Mouse (Mus musculus) liver, embryonic 16.5 days (tissue): ENCODE data around the gene Ccdc149. TPM values are rescaled to one million over a fixed set of nuclear protein-coding genes. Genes with fewer than 3 reads are reported as not detected.

Source experiments
- ATAC-seq: fragments of 200-750 bp; cut with Nextera tagmentation; 2 replicates; pipeline ENCODE4 v1.8.0; 2017; ENCODE audit warnings: low read depth, mild to moderate bottlenecking, moderate number of reproducible peaks, moderate library complexity
- H3K27ac ChIP-seq: fragments of 300-500 bp; sonication (generic); 2 replicates; pipeline ENCODE4 v1.5.1; 2014; ENCODE audit warnings: mild to moderate bottlenecking, low read length
- H3K27me3 ChIP-seq: fragments of 300-500 bp; sonication (generic); 2 replicates; pipeline ENCODE4 v1.6.1; 2014; ENCODE audit warnings: low read depth, low read length, mixed read lengths; ENCODE audit not compliant: control insufficient read depth, insufficient read depth
- H3K36me3 ChIP-seq: fragments of 300-500 bp; sonication (generic); 2 replicates; pipeline ENCODE4 v1.6.1; 2014; ENCODE audit warnings: mild to moderate bottlenecking; ENCODE audit not compliant: control insufficient read depth, insufficient read depth
- H3K4me1 ChIP-seq: fragments of 300-500 bp; sonication (generic); 2 replicates; pipeline ENCODE4 v1.6.1; 2014; ENCODE audit warnings: low read depth, low read length, mixed read lengths; ENCODE audit not compliant: control insufficient read depth
- H3K4me2 ChIP-seq: fragments of 300-500 bp; sonication (generic); 2 replicates; pipeline ENCODE4 v1.6.1; 2014; ENCODE audit warnings: low read depth, low read length, mixed read lengths
- H3K4me3 ChIP-seq: fragments of 300-500 bp; sonication (generic); 2 replicates; pipeline ENCODE4 v1.5.1; 2014; ENCODE audit warnings: low read depth, mild to moderate bottlenecking, low read length
- H3K9ac ChIP-seq: fragments of 300-500 bp; sonication (generic); 2 replicates; pipeline ENCODE4 v1.6.1; 2014; ENCODE audit warnings: low read depth, low read length
- H3K9me3 ChIP-seq: fragments of 300-500 bp; sonication (generic); replicated peaks from 2 replicates; pipeline ENCODE4 v1.6.1; 2016; ENCODE audit warnings: low read length; ENCODE audit not compliant: control insufficient read depth
- WGBS: fragments of 180-500 bp; shearing (Covaris S2); extraction: QIAGEN DNeasy Blood & Tissue Kit; methylation state at CpG from one replicate; pipeline ENCODE4 v1.1.7; 2014; ENCODE audit not compliant: insufficient replicate concordance; 5-methylcytosine and 5-hydroxymethylcytosine counted together
- polyA plus RNA-seq: library from polyadenylated mRNA; unstranded; fragments of >200 nt; fragmentation: Nextera tagmentation; extraction: Ambion mirVana; gene quantifications from 2 replicates; pipeline ENCODE4 v1.2.1, GENCODE M21; 2015

Gene Ccdc149
- polyA plus RNA-seq, 1 experiment from 2014 or later, result 0.86 TPM

DNA sequence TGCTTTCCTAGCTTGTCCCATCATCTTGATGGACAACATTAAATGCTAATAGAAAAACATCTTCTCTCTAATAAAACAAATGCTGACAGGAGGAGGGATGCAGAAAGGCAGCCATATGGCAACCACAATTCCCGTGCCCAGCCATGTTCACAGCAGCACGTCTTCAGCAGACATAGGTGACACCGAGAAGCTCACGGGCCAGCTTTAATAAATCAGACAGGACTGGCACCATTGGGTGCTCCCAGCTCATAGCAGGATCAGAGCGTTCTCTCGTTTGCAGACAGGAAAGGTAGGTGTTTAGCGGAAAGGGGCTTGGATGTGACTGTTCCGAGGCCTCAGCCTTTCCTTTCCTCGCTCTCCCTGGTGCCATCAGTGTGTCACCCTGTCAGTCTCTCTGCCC, 95.5 kb downstream of the Ccdc149 start:
- H3K4me1 ChIP-seq, result no peaks in the 10 kb centered on the region
- H3K4me2 ChIP-seq, result no peak overlapping the region
- no peaks in the 10 kb centered on the region for H3K36me3 ChIP-seq
- no peak overlapping the region for H3K9ac ChIP-seq
- ATAC-seq, result no peak
- H3K27me3 ChIP-seq, result no peaks in the 10 kb centered on the region
- no peak overlapping the region for H3K4me3 ChIP-seq
- no peaks in the 10 kb centered on the region for H3K9me3 ChIP-seq
- H3K27ac ChIP-seq, result no peak overlapping the region
- 67% methylated on average over 9 of the region's 9 CpGs for WGBS

DNA sequence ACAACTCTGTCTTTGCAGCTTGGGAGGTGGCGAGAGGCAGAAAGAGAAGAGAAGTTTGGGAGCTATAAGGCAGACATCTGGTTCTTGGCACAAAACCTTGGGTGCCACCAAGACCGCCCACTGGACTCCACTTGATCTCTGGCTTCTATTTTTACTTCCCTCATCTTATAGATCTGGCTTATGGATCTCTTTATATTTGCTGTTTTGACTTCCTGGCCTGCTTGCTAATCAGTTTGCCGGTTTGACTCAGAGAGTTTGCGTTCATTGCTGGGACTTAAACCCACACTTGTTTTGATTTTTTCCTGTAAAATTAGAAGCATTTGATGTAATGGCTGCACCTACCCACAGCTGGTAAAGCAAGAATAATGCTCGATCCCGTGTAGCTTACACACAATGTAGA, 100.4 kb downstream of the Ccdc149 start:
- Histone ChIP-seq H3K4me3 (no peak overlapping the region), H3K4me2 (no peak overlapping the region), H3K9ac (no peak overlapping the region), H3K9me3 (no peaks in the 10 kb centered on the region), H3K27ac (no peak overlapping the region), H3K4me1 (no peaks in the 10 kb centered on the region), H3K27me3 (no peaks in the 10 kb centered on the region; the same call in 1 of the 2 replicates), H3K36me3 (no peaks in the 10 kb centered on the region)
- WGBS, result 67% methylated on average over 6 of the region's 6 CpGs
- ATAC-seq, result no peak

DNA sequence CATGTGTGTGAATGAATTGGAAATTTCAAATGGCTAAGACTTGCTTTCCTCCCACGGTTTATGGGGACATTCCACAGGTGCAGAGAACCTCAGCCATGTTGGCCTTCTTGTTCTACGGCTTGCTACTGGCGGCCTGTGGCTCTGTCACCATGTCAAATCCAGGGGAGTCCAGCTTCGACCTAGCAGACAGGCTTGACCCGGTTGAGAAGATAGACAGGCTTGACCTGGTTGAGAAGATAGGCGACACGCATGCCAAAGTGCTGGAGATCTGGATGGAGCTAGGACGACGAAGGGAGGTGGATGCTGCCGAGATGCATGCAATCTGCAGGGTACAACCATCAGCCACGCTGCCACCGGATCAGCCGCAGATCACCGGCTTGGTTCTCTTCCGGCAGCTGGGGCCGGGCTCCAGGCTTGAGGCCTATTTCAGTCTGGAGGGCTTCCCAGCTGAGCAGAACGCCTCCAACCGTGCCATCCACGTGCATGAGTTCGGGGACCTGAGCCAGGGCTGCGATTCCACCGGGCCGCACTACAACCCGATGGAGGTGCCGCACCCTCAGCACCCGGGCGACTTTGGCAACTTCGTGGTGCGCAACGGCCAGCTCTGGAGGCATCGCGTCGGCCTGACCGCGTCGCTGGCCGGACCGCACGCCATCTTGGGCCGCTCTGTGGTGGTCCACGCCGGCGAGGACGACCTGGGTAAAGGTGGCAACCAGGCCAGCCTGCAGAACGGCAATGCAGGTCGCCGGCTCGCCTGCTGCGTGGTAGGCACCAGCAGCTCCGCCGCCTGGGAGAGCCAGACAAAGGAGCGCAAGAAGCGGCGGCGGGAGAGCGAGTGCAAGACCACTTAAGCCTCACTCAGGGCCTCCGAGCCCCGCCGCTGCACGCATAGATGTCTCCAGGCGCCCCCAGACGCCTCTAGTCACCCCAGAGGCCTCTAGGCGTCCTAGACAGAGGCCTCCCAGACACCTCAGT, 103.2 kb downstream of the Ccdc149 start:
- Histone ChIP-seq H3K27ac (no peak overlapping the region), H3K4me2 (no peak overlapping the region)
- 46% methylated on average over 63 of the region's 63 CpGs for WGBS

DNA sequence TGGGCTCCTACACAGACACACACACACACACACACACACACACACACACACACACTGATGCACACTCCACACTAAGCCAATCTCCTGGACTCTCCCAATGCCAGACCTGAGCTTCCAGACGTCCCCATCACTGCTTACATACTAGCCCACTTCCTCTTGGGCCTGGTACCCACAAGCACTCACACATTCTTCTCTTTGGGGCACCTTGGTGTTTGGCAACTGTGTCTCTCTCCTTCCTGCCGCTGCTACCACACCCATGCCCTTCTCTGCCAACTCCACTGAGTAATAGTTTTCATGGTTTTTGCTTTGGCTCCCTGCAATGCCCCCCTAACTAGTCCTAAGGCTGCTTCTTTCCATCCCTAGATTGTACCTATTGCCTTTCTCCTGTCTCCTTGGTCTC, 104.7 kb downstream of the Ccdc149 start:
- no peak overlapping the region for H3K4me2 ChIP-seq

More for the DNA sequence above, 103.2 kb downstream of the Ccdc149 start:
- H3K4me1 ChIP-seq, result no peaks in the 10 kb centered on the region
- H3K9me3 ChIP-seq, result no peaks in the 10 kb centered on the region
- no peak overlapping the region for H3K9ac ChIP-seq
- no peaks in the 10 kb centered on the region; the same call in 1 of the 2 replicates for H3K27me3 ChIP-seq
- H3K36me3 ChIP-seq, result no peaks in the 10 kb centered on the region
- ATAC-seq, result no peak
- H3K4me3 ChIP-seq, result no peak overlapping the region

DNA sequence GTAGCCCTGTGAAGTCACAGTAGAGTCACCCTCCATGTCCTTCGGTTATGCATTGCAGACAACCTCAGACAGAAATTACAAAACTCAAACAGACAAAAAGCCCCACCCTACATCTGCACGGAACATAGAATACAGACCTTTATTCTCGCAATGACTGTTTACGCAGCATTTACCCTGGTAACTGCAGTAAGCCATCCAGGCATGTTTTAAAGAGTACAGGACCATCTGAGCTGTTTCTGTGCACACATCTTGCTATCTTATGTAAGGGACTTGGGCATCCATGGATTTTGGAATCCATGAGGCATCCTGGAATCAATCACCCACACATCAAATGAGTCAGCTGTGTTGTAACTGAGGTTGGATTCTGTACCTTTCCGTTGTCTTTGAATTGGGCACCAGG, 105.4 kb downstream of the Ccdc149 start:
- Histone ChIP-seq H3K27ac (no peak overlapping the region), H3K4me3 (no peak overlapping the region), H3K4me1 (no peaks in the 10 kb centered on the region), H3K9me3 (no peaks in the 10 kb centered on the region), H3K36me3 (no peaks in the 10 kb centered on the region), H3K4me2 (no peak overlapping the region), H3K9ac (no peak overlapping the region), H3K27me3 (no peaks in the 10 kb centered on the region; the same call in 1 of the 2 replicates)
- no peak for ATAC-seq
- WGBS, result 70% methylated on average over 5 of the region's 5 CpGs

More for the DNA sequence above, 104.7 kb downstream of the Ccdc149 start:
- H3K36me3 ChIP-seq, result no peaks in the 10 kb centered on the region
- 34% methylated on average over 2 of the region's 2 CpGs for WGBS
- H3K9ac ChIP-seq, result no peak overlapping the region
- no peaks in the 10 kb centered on the region; the same call in 1 of the 2 replicates for H3K27me3 ChIP-seq
- no peak overlapping the region for H3K27ac ChIP-seq
- no peak for ATAC-seq
- H3K4me3 ChIP-seq, result no peak overlapping the region
- H3K9me3 ChIP-seq, result no peaks in the 10 kb centered on the region
- H3K4me1 ChIP-seq, result no peaks in the 10 kb centered on the region

DNA sequence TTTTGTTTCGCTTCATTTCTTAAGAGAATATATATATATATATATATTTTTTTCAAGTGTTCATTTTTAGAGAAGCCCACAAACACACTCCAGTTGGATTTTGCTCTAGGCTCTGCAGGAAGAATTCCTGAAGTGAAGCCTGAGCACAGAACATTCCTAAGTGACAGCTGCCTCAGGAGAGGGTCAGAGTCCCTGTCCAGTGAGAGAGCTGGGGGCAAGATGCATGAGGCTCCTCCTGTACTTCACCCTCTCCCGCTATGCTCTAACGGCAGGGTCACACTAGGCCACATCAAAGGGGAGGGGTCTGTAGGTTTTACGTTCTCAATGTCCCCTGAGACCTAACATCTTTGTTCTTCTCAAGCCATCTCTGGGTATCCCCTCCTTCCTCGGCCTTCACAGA, 106.8 kb downstream of the Ccdc149 start:
- H3K9me3 ChIP-seq, result no peaks in the 10 kb centered on the region
- no peak overlapping the region for H3K4me2 ChIP-seq
- H3K4me3 ChIP-seq, result no peak overlapping the region
- H3K27me3 ChIP-seq, result no peaks in the 10 kb centered on the region; the same call in 1 of the 2 replicates
- no peaks in the 10 kb centered on the region for H3K4me1 ChIP-seq
- no peaks in the 10 kb centered on the region for H3K36me3 ChIP-seq
- no peak for ATAC-seq
- 47% methylated on average over 5 of the region's 5 CpGs for WGBS
- no peak overlapping the region for H3K27ac ChIP-seq
- H3K9ac ChIP-seq, result no peak overlapping the region

DNA sequence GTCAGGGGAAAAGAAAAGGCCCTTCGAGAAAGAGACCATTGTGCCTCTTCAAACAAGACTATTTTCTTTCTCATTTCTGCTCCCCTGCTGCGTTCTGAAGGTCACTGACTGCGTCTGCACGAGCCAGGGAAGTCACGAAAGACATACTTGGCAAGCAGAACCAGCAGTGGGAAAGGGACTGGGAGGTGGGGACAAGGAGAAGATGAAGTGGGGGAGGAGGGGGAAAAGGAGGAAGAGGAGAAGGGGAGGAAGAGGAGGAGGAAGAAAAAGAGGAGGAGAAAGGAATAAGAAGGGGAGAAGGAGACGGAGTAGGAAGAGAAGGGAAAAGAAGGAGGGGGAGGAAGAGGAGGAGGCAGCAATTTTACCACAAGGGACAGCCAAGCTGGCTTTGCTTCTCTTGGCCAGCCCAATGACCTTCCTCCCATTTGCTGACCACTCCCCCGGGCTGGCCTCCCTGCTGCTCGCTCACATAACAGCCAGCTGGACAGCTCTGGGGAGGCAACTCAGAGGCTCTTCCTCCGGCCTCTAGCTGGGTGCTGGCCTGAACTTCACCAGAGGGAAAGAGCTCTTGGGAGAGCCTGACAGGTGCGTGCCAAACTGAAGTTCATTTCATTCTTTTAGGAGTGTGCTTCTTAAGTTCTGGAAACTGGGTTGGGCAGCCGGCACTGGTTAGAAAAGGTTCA, 107.7 kb downstream of the Ccdc149 start, which contains the start of gene Sod3:
TSS of gene Sod3 (plus strand) at position 324 of the 683 bp plus-strand sequence.
- Histone ChIP-seq H3K4me3 (no peak within 1 kb of the TSS), H3K36me3 (no peaks in the 10 kb centered on the region), H3K27me3 (no peaks in the 10 kb centered on the region; the same call in 1 of the 2 replicates), H3K4me2 (no peak within 1 kb of the TSS), H3K4me1 (no peaks in the 10 kb centered on the region), H3K27ac (no peak within 1 kb of the TSS), H3K9me3 (no peaks in the 10 kb centered on the region), H3K9ac (no peak within 1 kb of the TSS)
- ATAC-seq, result peak; percentile 54
- WGBS, result 36% methylated on average over 11 of the region's 11 CpGs

DNA sequence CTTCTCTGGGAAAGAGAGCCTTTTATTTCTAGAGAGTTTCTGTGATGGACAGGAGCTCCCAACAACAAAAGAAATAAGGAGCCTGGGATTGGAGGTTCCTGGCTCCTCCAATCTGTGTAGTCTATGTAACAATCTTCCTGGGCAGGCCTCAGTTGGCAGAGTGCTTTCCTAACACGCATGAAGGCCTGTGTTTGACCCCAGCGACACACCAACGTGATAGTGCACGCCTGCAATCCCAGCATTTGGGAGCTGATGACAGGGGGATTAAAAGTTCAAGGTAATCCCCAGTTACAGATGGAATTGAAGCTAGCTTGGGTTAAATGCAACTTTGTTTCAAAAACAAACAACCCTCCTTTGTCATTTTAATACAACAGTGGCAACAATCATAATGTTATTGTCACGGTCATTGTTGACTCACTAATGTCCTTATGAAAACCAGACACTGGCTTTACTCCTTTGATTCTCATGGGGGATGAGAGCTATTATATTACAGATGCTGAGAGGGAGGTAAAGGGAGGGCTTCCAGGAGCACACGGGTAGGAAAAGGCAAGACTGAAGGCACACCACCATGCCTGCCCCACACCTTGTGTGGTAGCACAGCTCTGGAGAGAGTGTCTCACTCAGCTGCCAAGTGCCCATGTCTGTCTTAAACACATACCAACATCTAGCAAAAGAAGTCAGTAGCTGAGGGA, 108.4 kb downstream of the Ccdc149 start:
- no peaks in the 10 kb centered on the region for H3K27me3 ChIP-seq
- H3K27ac ChIP-seq, result no peak overlapping the region
- WGBS, result 65% methylated on average over 6 of the region's 6 CpGs
- no peaks in the 10 kb centered on the region for H3K36me3 ChIP-seq
- H3K4me2 ChIP-seq, result no peak overlapping the region
- ATAC-seq, result no peak
- H3K9ac ChIP-seq, result no peak overlapping the region
- H3K4me3 ChIP-seq, result no peak overlapping the region
- H3K4me1 ChIP-seq, result no peaks in the 10 kb centered on the region
- no peaks in the 10 kb centered on the region for H3K9me3 ChIP-seq
